Mouse (Mus musculus) kidney, embryonic 14.5 days (tissue): ENCODE measurements around the gene Kdm4b. TPM values are rescaled to one million over a fixed set of nuclear protein-coding genes. Genes with fewer than 3 reads are reported as not detected.

Source experiments
- ATAC-seq: fragments of 200-750 bp; cut with Nextera tagmentation; 2 replicates; pipeline ENCODE4 v1.8.0; 2017; ENCODE audit warnings: moderate number of reproducible peaks, mild to moderate bottlenecking, moderate TSS enrichment, moderate library complexity; ENCODE audit not compliant: low FRiP score, low TSS enrichment
- H3K27ac ChIP-seq: fragments of 300-500 bp; sonication (generic); 2 replicates; pipeline ENCODE4 v1.5.1; 2014; ENCODE audit warnings: low read depth, mild to moderate bottlenecking, low read length, moderate library complexity, mixed read lengths
- H3K27me3 ChIP-seq: fragments of 300-500 bp; sonication (generic); 2 replicates; pipeline ENCODE4 v1.6.1; 2014; ENCODE audit warnings: mild to moderate bottlenecking, low read length; ENCODE audit not compliant: control insufficient read depth, insufficient read depth
- H3K36me3 ChIP-seq: fragments of 300-500 bp; sonication (generic); 2 replicates; pipeline ENCODE4 v1.6.1; 2014; ENCODE audit warnings: low read length, mixed read lengths; ENCODE audit not compliant: control insufficient read depth, insufficient read depth
- H3K4me1 ChIP-seq: fragments of 300-500 bp; sonication (generic); 2 replicates; pipeline ENCODE4 v1.6.1; 2014; ENCODE audit warnings: low read length, mixed read lengths; ENCODE audit not compliant: control insufficient read depth, insufficient read depth
- H3K4me2 ChIP-seq: fragments of 300-500 bp; sonication (generic); replicated peaks from 2 replicates; pipeline ENCODE4 v1.6.1; 2014; ENCODE audit warnings: low read depth, mild to moderate bottlenecking, low read length
- H3K4me3 ChIP-seq: fragments of 300-500 bp; sonication (generic); 2 replicates; pipeline ENCODE4 v1.5.1; 2014; ENCODE audit warnings: mild to moderate bottlenecking, low read length
- H3K9ac ChIP-seq: fragments of 300-500 bp; sonication (generic); 2 replicates; pipeline ENCODE4 v1.6.1; 2014; ENCODE audit warnings: low read depth, mild to moderate bottlenecking, low read length, moderate library complexity
- H3K9me3 ChIP-seq: fragments of 300-500 bp; sonication (generic); 2 replicates; pipeline ENCODE4 v1.6.1; 2016; ENCODE audit warnings: low read length; ENCODE audit not compliant: control insufficient read depth
- WGBS: fragments of 180-500 bp; shearing (Covaris S2); extraction: QIAGEN DNeasy Blood & Tissue Kit; methylation state at CpG from one replicate; pipeline ENCODE4 v1.1.7; 2014; 5-methylcytosine and 5-hydroxymethylcytosine counted together
- polyA plus RNA-seq: library from polyadenylated mRNA; unstranded; fragments of >200 nt; fragmentation: Nextera tagmentation; extraction: Ambion mirVana; gene quantifications from 2 replicates; pipeline ENCODE4 v1.2.1, GENCODE M21; 2014

Kdm4b gene
- polyA plus RNA-seq, 1 experiment from 2014 or later = 33.3 TPM

DNA sequence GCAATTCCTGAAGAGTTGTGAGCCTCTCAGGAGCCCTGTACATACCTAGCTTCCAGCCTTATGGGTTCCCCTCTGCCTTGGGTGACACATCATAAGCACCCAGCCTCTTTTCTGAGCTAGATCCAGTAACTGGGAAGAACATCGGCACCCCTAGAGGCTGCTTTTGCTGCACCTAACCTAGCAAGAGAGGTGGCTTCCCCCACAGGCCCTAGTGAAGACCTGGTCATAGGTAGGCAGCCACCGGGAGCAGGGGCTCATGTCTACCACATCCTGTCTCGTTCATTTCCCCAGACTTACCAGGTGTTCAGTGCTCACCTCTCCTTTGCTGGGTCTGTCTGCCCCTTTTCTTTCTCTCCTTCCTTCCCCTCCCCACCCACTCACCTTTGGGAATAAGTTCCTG is 4.5 kb downstream of the Kdm4b start:
- 83% methylated on average over 3 of the region's 3 CpGs for WGBS

GRCm38 (mm10) chr17:56331256-56331655 is 5.4 kb downstream of the Kdm4b start:
- H3K9me3 ChIP-seq = no peaks in the 10 kb centered on the region
- no peak for ATAC-seq
- no peak overlapping the region for H3K4me2 ChIP-seq
- H3K4me1 ChIP-seq = peaks cover 15% of the 10 kb centered on the region
- no peak overlapping the region for H3K27ac ChIP-seq
- H3K4me3 ChIP-seq = no peak overlapping the region
- H3K9ac ChIP-seq = no peak overlapping the region
- no peaks in the 10 kb centered on the region; the same call in 1 of the 2 replicates for H3K36me3 ChIP-seq
- H3K27me3 ChIP-seq = no peaks in the 10 kb centered on the region

More for the DNA sequence above, 4.5 kb downstream of the Kdm4b start:
- Histone ChIP-seq H3K4me2 (no peak overlapping the region), H3K27me3 (no peaks in the 10 kb centered on the region), H3K9ac (no peak overlapping the region), H3K36me3 (no peaks in the 10 kb centered on the region; the same call in 1 of the 2 replicates), H3K9me3 (no peaks in the 10 kb centered on the region), H3K27ac (no peak overlapping the region), H3K4me1 (peaks cover 15% of the 10 kb centered on the region), H3K4me3 (no peak overlapping the region)
- no peak for ATAC-seq

GRCm38 (mm10) chr17:56332987-56333386 is 7.1 kb downstream of the Kdm4b start:
- no peak overlapping the region for H3K4me3 ChIP-seq
- no peak overlapping the region for H3K27ac ChIP-seq
- no peak overlapping the region for H3K9ac ChIP-seq
- no peak for ATAC-seq
- H3K27me3 ChIP-seq = no peaks in the 10 kb centered on the region
- H3K36me3 ChIP-seq = no peaks in the 10 kb centered on the region; the same call in 1 of the 2 replicates
- WGBS = 37% methylated on average over 8 of the region's 8 CpGs
- H3K4me1 ChIP-seq = peaks cover 6% of the 10 kb centered on the region
- H3K9me3 ChIP-seq = no peaks in the 10 kb centered on the region
- no peak overlapping the region for H3K4me2 ChIP-seq

DNA sequence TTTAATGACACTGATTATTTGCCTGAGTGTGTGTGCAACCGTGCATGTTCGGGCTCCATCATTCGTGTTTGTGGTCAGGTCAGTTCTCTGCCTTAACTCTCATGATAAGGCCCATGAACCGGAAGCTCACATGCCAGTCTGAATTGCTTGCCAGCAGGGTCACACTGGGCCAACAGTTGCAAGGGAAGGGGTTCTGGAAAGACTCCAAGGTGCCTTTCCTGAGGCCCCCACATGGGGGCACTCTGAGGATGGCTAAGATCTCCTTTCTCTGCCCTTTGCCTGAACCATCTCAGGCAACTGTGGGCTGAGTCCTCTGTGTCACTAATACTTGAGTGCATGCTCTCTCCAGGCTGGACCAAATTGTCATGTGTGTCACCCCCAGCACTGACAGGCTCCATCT is 11.3 kb downstream of the Kdm4b start:
- no peaks in the 10 kb centered on the region for H3K27me3 ChIP-seq
- H3K4me3 ChIP-seq = no peak overlapping the region
- H3K9ac ChIP-seq = no peak overlapping the region
- H3K27ac ChIP-seq = no peak overlapping the region
- H3K4me2 ChIP-seq = no peak overlapping the region
- H3K4me1 ChIP-seq = no peaks in the 10 kb centered on the region
- H3K36me3 ChIP-seq = no peaks in the 10 kb centered on the region; the same call in 1 of the 2 replicates
- WGBS = 46% methylated on average over 4 of the region's 4 CpGs
- H3K9me3 ChIP-seq = no peaks in the 10 kb centered on the region
- no peak for ATAC-seq

- Histone ChIP-seq H3K9me3 (no peaks in the 10 kb centered on the region), H3K4me2 (no peak overlapping the region), H3K27ac (no peak overlapping the region), H3K4me1 (no peaks in the 10 kb centered on the region), H3K27me3 (no peaks in the 10 kb centered on the region), H3K36me3 (no peaks in the 10 kb centered on the region; the same call in 1 of the 2 replicates), H3K9ac (no peak overlapping the region), H3K4me3 (no peak overlapping the region)
- ATAC-seq = no peak
- WGBS = 92% methylated on average over 6 of the region's 6 CpGs
Measured at GRCm38 (mm10) chr17:56337791-56338190, 11.9 kb downstream of the Kdm4b start.

DNA sequence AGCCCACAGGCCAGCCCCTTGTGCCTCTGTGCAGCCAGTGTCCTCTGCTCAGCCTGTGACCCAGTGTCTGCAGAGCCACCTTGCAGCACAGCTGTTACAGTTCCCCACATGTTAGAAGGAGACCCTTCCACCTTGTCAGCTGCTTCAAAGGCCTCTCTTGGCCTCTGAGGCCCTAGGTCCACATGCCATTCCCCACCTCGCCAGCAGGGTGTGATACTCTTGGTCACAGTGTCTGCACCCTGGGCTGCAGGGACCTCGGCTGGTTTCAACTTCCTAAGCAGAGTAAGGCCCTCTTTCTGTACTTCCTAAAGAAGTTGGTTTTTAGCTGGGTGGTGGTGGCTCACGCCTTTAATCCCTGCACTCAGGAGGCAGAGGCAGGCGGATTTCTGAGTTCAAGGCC is 13.0 kb downstream of the Kdm4b start:
- Histone ChIP-seq H3K27me3 (no peaks in the 10 kb centered on the region), H3K4me3 (no peak overlapping the region), H3K36me3 (no peaks in the 10 kb centered on the region; the same call in 1 of the 2 replicates), H3K9me3 (no peaks in the 10 kb centered on the region), H3K4me2 (no peak overlapping the region), H3K9ac (no peak overlapping the region), H3K4me1 (no peaks in the 10 kb centered on the region), H3K27ac (no peak overlapping the region)
- 57% methylated on average over 4 of the region's 4 CpGs for WGBS
- ATAC-seq = no peak

GRCm38 (mm10) chr17:56340717-56341116 is 14.9 kb downstream of the Kdm4b start:
- no peaks in the 10 kb centered on the region for H3K4me1 ChIP-seq
- no peak overlapping the region for H3K4me3 ChIP-seq
- no peak for ATAC-seq
- no peak overlapping the region for H3K4me2 ChIP-seq
- H3K36me3 ChIP-seq = no peaks in the 10 kb centered on the region
- H3K27ac ChIP-seq = no peak overlapping the region
- H3K9ac ChIP-seq = no peak overlapping the region
- H3K9me3 ChIP-seq = no peaks in the 10 kb centered on the region
- H3K27me3 ChIP-seq = no peaks in the 10 kb centered on the region

DNA sequence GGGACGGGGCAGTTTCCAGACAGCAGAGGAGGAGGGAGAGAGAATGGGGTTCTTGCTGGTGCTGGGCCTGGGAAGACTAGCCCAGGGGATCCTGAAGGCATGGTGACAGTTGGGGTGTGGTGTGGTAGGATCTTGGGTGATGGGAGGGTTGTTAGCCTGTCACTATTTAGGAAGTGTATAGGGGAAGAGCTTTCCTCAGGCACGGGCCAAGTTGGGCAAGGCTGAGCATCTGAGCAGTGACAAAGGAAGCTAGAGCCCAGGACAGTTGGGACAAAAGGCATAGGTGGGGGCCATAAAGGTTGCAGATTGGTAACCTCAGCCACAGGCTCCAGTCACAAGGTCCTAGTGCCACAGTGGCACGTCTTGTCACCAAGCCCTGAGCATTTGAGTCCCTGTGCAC is 17.6 kb downstream of the Kdm4b start:
- no peaks in the 10 kb centered on the region for H3K9me3 ChIP-seq
- WGBS = 77% methylated on average over 3 of the region's 3 CpGs
- H3K27ac ChIP-seq = no peak overlapping the region
- no peak overlapping the region for H3K4me2 ChIP-seq
- no peaks in the 10 kb centered on the region for H3K27me3 ChIP-seq
- no peak for ATAC-seq
- H3K36me3 ChIP-seq = no peaks in the 10 kb centered on the region
- no peak overlapping the region for H3K9ac ChIP-seq
- H3K4me3 ChIP-seq = no peak overlapping the region
- H3K4me1 ChIP-seq = no peaks in the 10 kb centered on the region

GRCm38 (mm10) chr17:56345364-56345763 is 19.5 kb downstream of the Kdm4b start:
- Histone ChIP-seq H3K9me3 (no peaks in the 10 kb centered on the region), H3K27ac (no peak overlapping the region), H3K4me3 (no peak overlapping the region), H3K4me1 (no peaks in the 10 kb centered on the region), H3K36me3 (no peaks in the 10 kb centered on the region), H3K27me3 (no peaks in the 10 kb centered on the region), H3K9ac (no peak overlapping the region), H3K4me2 (no peak overlapping the region)
- ATAC-seq = no peak
- WGBS = 66% methylated on average over 2 of the region's 2 CpGs

DNA sequence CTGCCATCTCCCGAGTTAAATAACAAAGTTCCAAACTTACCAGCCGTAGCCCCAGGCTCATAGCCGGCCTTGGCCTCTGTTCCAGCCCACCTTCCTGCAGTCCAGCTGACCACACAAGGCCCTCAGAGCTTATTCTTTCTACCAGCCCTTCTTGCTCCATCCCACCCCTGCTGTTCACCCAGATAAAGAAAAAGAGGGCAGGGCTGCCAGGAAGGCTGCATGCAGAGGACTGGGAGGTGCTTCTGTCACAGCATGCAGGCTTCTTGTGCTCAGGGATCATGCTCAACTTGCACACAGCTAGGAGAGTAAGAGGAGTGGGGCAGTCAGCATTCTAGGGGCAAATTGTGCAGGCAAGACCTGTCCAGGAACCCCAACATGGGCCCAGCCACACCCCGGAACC is 22.3 kb downstream of the Kdm4b start:
- H3K4me1 ChIP-seq = no peaks in the 10 kb centered on the region
- no peak overlapping the region for H3K4me2 ChIP-seq
- peaks cover 11% of the 10 kb centered on the region for H3K36me3 ChIP-seq
- WGBS = 74% methylated on average over 4 of the region's 4 CpGs
- no peak overlapping the region for H3K9ac ChIP-seq
- no peak overlapping the region for H3K27ac ChIP-seq
- ATAC-seq = no peak
- no peaks in the 10 kb centered on the region for H3K27me3 ChIP-seq
- H3K4me3 ChIP-seq = no peak overlapping the region
- H3K9me3 ChIP-seq = no peaks in the 10 kb centered on the region
